10 mouse cellular contexts compared by ENCODE assay signal in the genomic region with DNA sequence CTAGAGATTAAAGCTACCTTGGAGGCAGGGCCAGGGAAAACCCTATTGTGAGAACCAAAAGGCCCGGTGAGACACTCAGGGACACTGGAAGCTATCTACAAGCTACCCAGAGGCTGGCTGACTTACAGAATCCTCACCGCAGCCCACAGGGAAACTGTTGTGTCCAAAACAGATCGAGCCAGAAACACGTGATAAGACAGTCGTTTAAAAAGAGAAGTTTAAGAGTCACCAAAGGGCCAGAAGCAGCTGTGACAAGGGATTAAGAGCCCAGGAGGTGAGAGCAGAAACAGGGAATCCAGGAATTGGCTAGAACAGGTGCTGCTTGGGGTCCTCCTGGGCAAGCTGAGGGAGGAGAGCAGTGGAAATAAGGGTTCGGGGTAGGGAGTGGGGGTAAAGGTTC.
DNase-seq lines count a peak whose midpoint lies in the region; ATAC-seq and TF ChIP-seq lines count a peak whose summit lies in the region.
"Had no signal": no experiment of that assay in that cellular context is flagged by ENCODE, and none has a peak within 500 bp of the region (broad histone marks: within the 10 kb centered on the region; RNA-seq: fewer than 3 reads in every experiment).

No protein-coding gene starts in this region.

- ATAC-seq in heart, embryonic 14.5 days (ENCODE audit: insufficient number of reproducible peaks, insufficient read depth, low FRiP score, low read depth) = no peak
- ATAC-seq in megakaryocyte-erythroid progenitor cell, adult 5-6 weeks (replicated peaks; ENCODE audit: low FRiP score, low TSS enrichment, poor library complexity, severe bottlenecking) = peak; percentile 64
- ATAC-seq: forebrain, embryonic 16.5 days had no signal

- peak overlapping the region; percentile 59 for H3K4me2 ChIP-seq in heart, embryonic 14.5 days (ENCODE audit: low read length)

- H3K36me3 ChIP-seq in embryonic facial prominence, embryonic 10.5 days (replicated peaks) = no peaks in the 10 kb centered on the region
- H3K36me3 ChIP-seq in heart, embryonic 14.5 days (ENCODE audit: control insufficient read depth, insufficient read depth, low read length) = no peaks in the 10 kb centered on the region

- WGBS in embryonic facial prominence, embryonic 10.5 days = 55% methylated on average over 6 of the region's 6 CpGs
- WGBS in heart, embryonic 14.5 days = 24% methylated on average over 6 of the region's 6 CpGs

- intact Hi-C loops in left cerebral cortex, adult 2 months (cut with DNase I) = loop anchor here (2.0 kb wide), 3 partner anchors 33 to 141 kb away; a partner anchor contains a TSS

- peak overlapping the region; percentile 71 for H3K9ac ChIP-seq in heart, embryonic 14.5 days (ENCODE audit: low read length)
- H3K9ac ChIP-seq: liver, embryonic 14.5 days had no signal

- no peaks in the 10 kb centered on the region for H3K9me3 ChIP-seq in embryonic facial prominence, embryonic 10.5 days
- H3K9me3 ChIP-seq in heart, embryonic 14.5 days (ENCODE audit: control insufficient read depth, low read length) = no peaks in the 10 kb centered on the region

- no peak for DNase-seq in left cerebral cortex, adult 2 months (ENCODE audit: extremely low spot score in 1 of 2, low spot score in 2 of 2)
- DNase-seq in left cerebral cortex, adult 18-20 months (ENCODE audit: low spot score in 2 of 2) = no peak
- DNase-seq in embryonic facial prominence, embryonic 10.5 days (ENCODE audit: low spot score) = no peak
- DNase-seq in retina, postnatal 1 day = no peak
- DNase-seq in natural killer cell, adult 2 months (ENCODE audit: low spot score in 2 of 2) = no peak
- DNase-seq in urinary bladder, postnatal 14 days (ENCODE audit: low spot score) = no peak

- no peak overlapping the region for H3K4me3 ChIP-seq in left cerebral cortex, adult 2 months
- no peak overlapping the region for H3K4me3 ChIP-seq in embryonic facial prominence, embryonic 10.5 days
- H3K4me3 ChIP-seq in heart, embryonic 14.5 days (ENCODE audit: control insufficient read depth in 1 of 2, insufficient read depth in 1 of 2, low read depth in 1 of 2, low read length in 2 of 2) = no peak overlapping the region

- H3K4me1 ChIP-seq in embryonic facial prominence, embryonic 10.5 days = peaks cover 24% of the 10 kb centered on the region
- peaks cover 25 to 34% of the 10 kb centered on the region in 2 experiments for H3K4me1 ChIP-seq in heart, embryonic 14.5 days (ENCODE audit: control insufficient read depth in 2 of 2, insufficient read depth in 2 of 2, low read length in 2 of 2)

- no peak for TF ChIP-seq CTCF in left cerebral cortex, adult 2 months (IDR thresholded peaks at IDR 0.05)

- no peaks in the 10 kb centered on the region for H3K27me3 ChIP-seq in embryonic facial prominence, embryonic 10.5 days (replicated peaks; ENCODE audit: low read depth, poor library complexity, severe bottlenecking)
- no peaks in the 10 kb centered on the region for H3K27me3 ChIP-seq in heart, embryonic 14.5 days (ENCODE audit: control insufficient read depth, insufficient read depth, low read length)

- H3K27ac ChIP-seq in left cerebral cortex, adult 2 months = peak overlapping the region; percentile 61
- H3K27ac ChIP-seq in embryonic facial prominence, embryonic 10.5 days (replicated peaks) = peak overlapping the region; percentile 72; the same call in 1 of the 2 replicates
- H3K27ac ChIP-seq in heart, embryonic 14.5 days (replicated peaks in 1 of 2; ENCODE audit: control insufficient read depth in 1 of 2, insufficient read depth in 1 of 2, low read depth in 2 of 2, low read length in 2 of 2) = peak overlapping the region; percentile 97 to 98
- H3K27ac ChIP-seq: liver, embryonic 14.5 days had no signal
